Mouse (Mus musculus) CH12F3 (cell line): ENCODE measurements around the gene Rasl11b.

ENCODE experiments used
- in situ Hi-C: fragments of 300-500 bp; cut with MboI; formaldehyde crosslinking; loops from 2 replicates; pipeline ENCODE4 v1.14.3; 2020; ENCODE audit warnings: low sequenced_read_pairs

The Rasl11b gene

DNA sequence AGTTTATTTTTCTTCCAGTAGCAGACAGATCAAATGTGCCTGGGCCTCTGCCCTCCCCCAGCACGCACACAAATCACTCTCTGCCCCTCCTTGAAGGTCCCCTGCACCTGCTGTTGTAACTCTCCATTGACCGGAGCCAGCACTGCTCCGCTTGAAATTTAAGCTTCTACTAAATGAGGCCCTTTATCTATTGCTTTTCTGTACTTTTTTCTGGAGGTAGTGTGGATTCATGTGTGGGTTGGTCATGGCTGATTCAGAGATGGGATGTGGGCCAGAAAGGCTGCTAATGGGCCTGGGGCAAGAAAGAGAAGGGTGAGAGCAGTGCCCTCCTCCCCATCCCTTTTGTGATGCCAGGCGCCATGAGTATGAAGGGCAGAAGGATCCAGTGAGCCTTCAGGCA is 51.4 kb downstream of the Rasl11b start:
- in situ Hi-C loops: no loop called here

DNA sequence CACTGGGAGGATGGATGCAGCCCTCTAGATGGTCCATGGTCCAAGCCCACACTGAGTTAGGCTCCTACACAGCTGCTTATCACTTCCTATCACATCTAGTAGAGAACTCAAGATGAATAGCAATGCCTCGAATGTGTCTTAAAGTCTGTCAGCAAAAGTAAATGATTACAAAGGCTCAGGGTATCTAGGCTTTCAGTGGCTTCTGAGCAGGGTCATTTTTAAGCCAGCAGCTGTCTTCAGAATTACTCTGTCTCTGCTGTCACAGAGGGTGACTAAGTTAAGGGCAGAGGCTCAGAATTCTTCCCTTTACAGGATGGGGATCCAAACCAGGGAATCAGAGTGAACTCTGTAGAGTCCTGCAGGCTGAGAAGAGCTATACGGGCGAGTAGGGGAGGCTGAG is 51.9 kb downstream of the Rasl11b start:
- in situ Hi-C loops: no loop called here
